Mouse (Mus musculus): ENCODE measurements around the gene Gm19426. TPM values are rescaled to one million over a fixed set of nuclear protein-coding genes. Genes with fewer than 3 reads are reported as not detected.
A peak's percentile ranks its signal among the peaks of the same experiment; 100 is the strongest.

Gm19426 gene
- 7.3 and 9.8 TPM in 2 replicates for polyA plus RNA-seq (2015; fragmentation: Nextera tagmentation; extraction: Ambion mirVana)

- H3K36me3 ChIP-seq: peaks cover 6% of the 10 kb centered on the region
Measured at GRCm38 (mm10) chr2:84743561-84743960, at the start of gene Gm19426. TSS of gene Gm19426 (minus strand) at chr2:84743655.

GRCm38 (mm10) chr2:84793154-84793553, 49.7 kb upstream of the Gm19426 start:
- no peak for ATAC-seq (ENCODE audit: borderline replicate concordance, extremely low read depth, low FRiP score, low TSS enrichment)
- Histone ChIP-seq H3K4me3 (no peak overlapping the region), H3K9ac (no peak overlapping the region), H3K27ac (no peak overlapping the region), H3K36me3 (no peaks in the 10 kb centered on the region), H3K4me1 (no peaks in the 10 kb centered on the region; the same call in 1 of the 2 replicates), H3K9me3 (no peaks in the 10 kb centered on the region), H3K27me3 (no peaks in the 10 kb centered on the region), H3K4me2 (no peak overlapping the region)
- WGBS: 76% methylated on average over 3 of the region's 3 CpGs

More at GRCm38 (mm10) chr2:84743561-84743960, at the start of gene Gm19426:
- H3K27me3 ChIP-seq: no peaks in the 10 kb centered on the region
- H3K27ac ChIP-seq: peak within 1 kb of the TSS; percentile 100
- H3K4me2 ChIP-seq: peak within 1 kb of the TSS; percentile 79
- peak within 1 kb of the TSS; percentile 100 for H3K9ac ChIP-seq
- peak within 1 kb of the TSS; percentile 95 for H3K4me3 ChIP-seq
- 1% methylated on average over 25 of the region's 25 CpGs for whole genome bisulfite sequencing
- peak; percentile 93 for ATAC-seq (ENCODE audit: borderline replicate concordance, extremely low read depth, low FRiP score, low TSS enrichment)
- H3K4me1 ChIP-seq: peaks cover 46% of the 10 kb centered on the region
- H3K9me3 ChIP-seq: no peaks in the 10 kb centered on the region

- Histone ChIP-seq H3K4me1 (no peaks in the 10 kb centered on the region), H3K36me3 (no peaks in the 10 kb centered on the region), H3K9ac (no peak overlapping the region), H3K27me3 (no peaks in the 10 kb centered on the region), H3K4me3 (no peak overlapping the region), H3K4me2 (no peak overlapping the region), H3K9me3 (no peaks in the 10 kb centered on the region), H3K27ac (no peak overlapping the region)
- 34% methylated on average over 3 of the region's 3 CpGs for WGBS
- peak; percentile 80; the same call in 1 of the 2 replicates for ATAC-seq (ENCODE audit: borderline replicate concordance, extremely low read depth, low FRiP score, low TSS enrichment)
Measured at GRCm38 (mm10) chr2:84792516-84792915, 49.1 kb upstream of the Gm19426 start.

GRCm38 (mm10) chr2:84790418-84790817, 47.0 kb upstream of the Gm19426 start:
- Histone ChIP-seq H3K4me3 (no peak overlapping the region), H3K27ac (no peak overlapping the region), H3K9ac (no peak overlapping the region), H3K27me3 (no peaks in the 10 kb centered on the region), H3K9me3 (no peaks in the 10 kb centered on the region), H3K4me2 (no peak overlapping the region), H3K4me1 (no peaks in the 10 kb centered on the region), H3K36me3 (no peaks in the 10 kb centered on the region)
- no peak for ATAC-seq (ENCODE audit: borderline replicate concordance, extremely low read depth, low FRiP score, low TSS enrichment)
- 53% methylated on average over 9 of the region's 9 CpGs for WGBS

- H3K9me3 ChIP-seq: no peaks in the 10 kb centered on the region
- no peak overlapping the region for H3K27ac ChIP-seq
- peaks cover 4% of the 10 kb centered on the region; the same call in 1 of the 2 replicates for H3K4me1 ChIP-seq
- no peak overlapping the region for H3K9ac ChIP-seq
- no peak overlapping the region for H3K4me3 ChIP-seq
- ATAC-seq (ENCODE audit: borderline replicate concordance, extremely low read depth, low FRiP score, low TSS enrichment): no peak
- H3K27me3 ChIP-seq: no peaks in the 10 kb centered on the region
- H3K36me3 ChIP-seq: no peaks in the 10 kb centered on the region
- H3K4me2 ChIP-seq: no peak overlapping the region
- WGBS: 65% methylated on average over 3 of the region's 3 CpGs
Measured at GRCm38 (mm10) chr2:84788316-84788715, 44.9 kb upstream of the Gm19426 start.

GRCm38 (mm10) chr2:84783840-84784566, 40.5 kb upstream of the Gm19426 start:
- H3K27ac ChIP-seq: 0 out of 2 replicates have a peak overlapping the region, but pooled peaks have one; percentile 43
- 39% methylated on average over 3 of the region's 3 CpGs for WGBS
- H3K36me3 ChIP-seq: no peaks in the 10 kb centered on the region
- H3K4me2 ChIP-seq: no peak overlapping the region
- no peak overlapping the region for H3K4me3 ChIP-seq
- H3K4me1 ChIP-seq: peaks cover 4% of the 10 kb centered on the region; the same call in 1 of the 2 replicates
- no peak overlapping the region for H3K9ac ChIP-seq
- H3K27me3 ChIP-seq: no peaks in the 10 kb centered on the region
- ATAC-seq (ENCODE audit: borderline replicate concordance, extremely low read depth, low FRiP score, low TSS enrichment): peak; percentile 58; the same call in 1 of the 2 replicates
- no peaks in the 10 kb centered on the region for H3K9me3 ChIP-seq

- H3K4me1 ChIP-seq: peaks cover 4% of the 10 kb centered on the region; the same call in 1 of the 2 replicates
- H3K27me3 ChIP-seq: no peaks in the 10 kb centered on the region
- H3K4me2 ChIP-seq: no peak overlapping the region
- H3K4me3 ChIP-seq: no peak overlapping the region
- no peak for ATAC-seq (ENCODE audit: borderline replicate concordance, extremely low read depth, low FRiP score, low TSS enrichment)
- H3K36me3 ChIP-seq: no peaks in the 10 kb centered on the region
- WGBS: 65% methylated on average over 1 of the region's 1 CpGs
- no peaks in the 10 kb centered on the region for H3K9me3 ChIP-seq
- no peak overlapping the region for H3K9ac ChIP-seq
- no peak overlapping the region for H3K27ac ChIP-seq
Measured at GRCm38 (mm10) chr2:84783315-84783714, 39.9 kb upstream of the Gm19426 start.

- 45% methylated on average over 6 of the region's 6 CpGs for WGBS
- Histone ChIP-seq H3K27ac (no peak overlapping the region), H3K27me3 (no peaks in the 10 kb centered on the region), H3K4me1 (peaks cover 13% of the 10 kb centered on the region), H3K9ac (no peak overlapping the region), H3K4me2 (no peak overlapping the region), H3K36me3 (no peaks in the 10 kb centered on the region), H3K9me3 (no peaks in the 10 kb centered on the region), H3K4me3 (no peak overlapping the region)
- no peak for ATAC-seq (ENCODE audit: borderline replicate concordance, extremely low read depth, low FRiP score, low TSS enrichment)
Measured at GRCm38 (mm10) chr2:84779210-84779609, 35.8 kb upstream of the Gm19426 start.

- Histone ChIP-seq H3K36me3 (no peaks in the 10 kb centered on the region), H3K4me1 (peaks cover 14% of the 10 kb centered on the region), H3K9ac (no peak overlapping the region), H3K9me3 (no peaks in the 10 kb centered on the region), H3K27ac (no peak overlapping the region), H3K27me3 (no peaks in the 10 kb centered on the region), H3K4me3 (no peak overlapping the region), H3K4me2 (no peak overlapping the region)
- WGBS: 41% methylated on average over 3 of the region's 3 CpGs
- ATAC-seq (ENCODE audit: borderline replicate concordance, extremely low read depth, low FRiP score, low TSS enrichment): no peak
Measured at GRCm38 (mm10) chr2:84777706-84778105, 34.3 kb upstream of the Gm19426 start.

GRCm38 (mm10) chr2:84775665-84776064, 32.2 kb upstream of the Gm19426 start:
- no peak overlapping the region for H3K9ac ChIP-seq
- peak overlapping the region; percentile 33; the same call in 1 of the 2 replicates for H3K4me2 ChIP-seq
- no peaks in the 10 kb centered on the region for H3K36me3 ChIP-seq
- H3K27ac ChIP-seq: peak overlapping the region; percentile 86
- H3K4me3 ChIP-seq: no peak overlapping the region
- no peak for ATAC-seq (ENCODE audit: borderline replicate concordance, extremely low read depth, low FRiP score, low TSS enrichment)
- H3K27me3 ChIP-seq: no peaks in the 10 kb centered on the region
- H3K9me3 ChIP-seq: no peaks in the 10 kb centered on the region
- WGBS: 60% methylated on average over 6 of the region's 6 CpGs
- H3K4me1 ChIP-seq: peaks cover 14% of the 10 kb centered on the region

- peaks cover 14% of the 10 kb centered on the region for H3K4me1 ChIP-seq
- peak within 1 kb of the TSS; percentile 57 for H3K4me2 ChIP-seq
- peak within 1 kb of the TSS; percentile 39 for H3K4me3 ChIP-seq
- no peaks in the 10 kb centered on the region for H3K36me3 ChIP-seq
- H3K27me3 ChIP-seq: no peaks in the 10 kb centered on the region
- peak within 1 kb of the TSS; percentile 86 for H3K27ac ChIP-seq
- 36% methylated on average over 9 of the region's 9 CpGs for whole genome bisulfite sequencing
- no peaks in the 10 kb centered on the region for H3K9me3 ChIP-seq
- ATAC-seq (ENCODE audit: borderline replicate concordance, extremely low read depth, low FRiP score, low TSS enrichment): peak; percentile 68
- peak within 1 kb of the TSS; percentile 33 for H3K9ac ChIP-seq
Measured at GRCm38 (mm10) chr2:84775241-84775640, 31.8 kb upstream of the Gm19426 start, which contains the start of gene Serping1. TSS of gene Serping1 (minus strand) at chr2:84775444.

- Histone ChIP-seq H3K27me3 (no peaks in the 10 kb centered on the region), H3K9ac (peak overlapping the region; percentile 33), H3K4me3 (peak overlapping the region; percentile 39), H3K27ac (peak overlapping the region; percentile 86), H3K4me1 (peaks cover 14% of the 10 kb centered on the region), H3K9me3 (no peaks in the 10 kb centered on the region), H3K36me3 (0 out of 2 replicates have a peak, but pooled peaks cover 5% of the 10 kb centered on the region), H3K4me2 (peak overlapping the region; percentile 57)
- whole genome bisulfite sequencing: 10% methylated on average over 14 of the region's 15 CpGs
- ATAC-seq (ENCODE audit: borderline replicate concordance, extremely low read depth, low FRiP score, low TSS enrichment): peak; percentile 96
Measured at GRCm38 (mm10) chr2:84774751-84775150, 31.3 kb upstream of the Gm19426 start.

All from lung, embryonic 15.5 days (tissue).